ENCODE assay signal across 24 mouse cellular contexts in genomic region chr17:63811246-63811785, GRCm38 (mm10). TPM values are rescaled to one million over a fixed set of nuclear protein-coding genes. Genes with fewer than 3 reads are reported as not detected.
DNase-seq lines count a peak whose midpoint lies in the region; ATAC-seq and TF ChIP-seq lines count a peak whose summit lies in the region.
"Had no signal": no experiment of that assay in that cellular context is flagged by ENCODE, and none has a peak within 500 bp of the region (broad histone marks: within the 10 kb centered on the region; RNA-seq: fewer than 3 reads in every experiment).

No protein-coding gene starts in this region.

- H3K36me3 ChIP-seq in lung, postnatal 0 days (ENCODE audit: insufficient read depth, low read length) = no peaks in the 10 kb centered on the region
- H3K36me3 ChIP-seq in neural tube, embryonic 11.5 days (ENCODE audit: control insufficient read depth, insufficient read depth, low read length) = no peaks in the 10 kb centered on the region
- H3K36me3 ChIP-seq: embryonic facial prominence, embryonic 15.5 days; forebrain, embryonic 12.5 days; heart, embryonic 12.5 days; limb, embryonic 13.5 days; liver, embryonic 15.5 days had no signal

- no peak overlapping the region for H3K9ac ChIP-seq in lung, postnatal 0 days (replicated peaks; ENCODE audit: low read depth)
- no peak overlapping the region for H3K9ac ChIP-seq in neural tube, embryonic 11.5 days (ENCODE audit: low read length)
- H3K9ac ChIP-seq: embryonic facial prominence, embryonic 15.5 days; forebrain, embryonic 12.5 days; heart, embryonic 12.5 days; limb, embryonic 13.5 days; liver, embryonic 15.5 days had no signal

- no peaks in the 10 kb centered on the region for H3K27me3 ChIP-seq in lung, postnatal 0 days (replicated peaks; ENCODE audit: insufficient read depth, low read length)
- H3K27me3 ChIP-seq in neural tube, embryonic 11.5 days (ENCODE audit: control insufficient read depth, insufficient read depth, low read length) = no peaks in the 10 kb centered on the region
- H3K27me3 ChIP-seq: embryonic facial prominence, embryonic 15.5 days; forebrain, embryonic 12.5 days; heart, embryonic 12.5 days; limb, embryonic 13.5 days; liver, embryonic 15.5 days had no signal

- no peak overlapping the region for H3K4me2 ChIP-seq in lung, postnatal 0 days (replicated peaks; ENCODE audit: low read depth, low read length)
- no peak overlapping the region for H3K4me2 ChIP-seq in neural tube, embryonic 11.5 days (ENCODE audit: low read depth)
- H3K4me2 ChIP-seq: embryonic facial prominence, embryonic 15.5 days; forebrain, embryonic 12.5 days; heart, embryonic 12.5 days; limb, embryonic 13.5 days; liver, embryonic 15.5 days had no signal

- 26% methylated on average over 9 of the region's 9 CpGs for WGBS in lung, postnatal 0 days
- 30% methylated on average over 9 of the region's 9 CpGs for WGBS in neural tube, embryonic 11.5 days

- TF ChIP-seq CTCF in lung, postnatal 0 days (IDR thresholded peaks at IDR 0.05) = no peak

- H3K27ac ChIP-seq in lung, postnatal 0 days (ENCODE audit: low read length) = no peak overlapping the region
- H3K27ac ChIP-seq in neural tube, embryonic 11.5 days (ENCODE audit: low read depth, low read length) = no peak overlapping the region
- H3K27ac ChIP-seq: embryonic facial prominence, embryonic 15.5 days; forebrain, embryonic 12.5 days; limb, embryonic 13.5 days; liver, embryonic 15.5 days; macrophage had no signal

- no peak overlapping the region for H3K4me3 ChIP-seq in lung, postnatal 0 days (ENCODE audit: low read depth, low read length)
- no peak overlapping the region for H3K4me3 ChIP-seq in neural tube, embryonic 11.5 days (ENCODE audit: low read depth, low read length)
- H3K4me3 ChIP-seq: embryonic facial prominence, embryonic 15.5 days; forebrain, embryonic 12.5 days; heart, embryonic 12.5 days; limb, embryonic 13.5 days; liver, embryonic 15.5 days; myocyte had no signal

- DNase-seq in adrenal gland, adult (ENCODE audit: inconsistent age in 2 of 2, low spot score in 1 of 2) = peak; percentile 76 to 92
- no peak for DNase-seq in adrenal gland, postnatal 4 days (ENCODE audit: low spot score in 2 of 2)
- peak; percentile 8 for DNase-seq in lung, postnatal 10 days
- no peak for DNase-seq in lung, postnatal 0 days (ENCODE audit: low spot score)
- DNase-seq in adrenal gland, postnatal 25 days = peak; percentile 23
- peak; percentile 38 for DNase-seq in neural tube, embryonic 11.5 days (ENCODE audit: low spot score)
- no peak for DNase-seq in urinary bladder, postnatal 10 days (ENCODE audit: low spot score)
- DNase-seq: cerebellum, adult 2 months; gastrocnemius, postnatal 25 days; heart, postnatal 36 days; kidney, adult 2 months; kidney, postnatal 36 days; midbrain, embryonic 14.5 days; thymus, postnatal 25 days had no signal

- no peak for ATAC-seq in lung, postnatal 0 days
- no peak for ATAC-seq in neural tube, embryonic 11.5 days (ENCODE audit: insufficient read depth, low FRiP score, low TSS enrichment)
- ATAC-seq in activated CD4-positive, CD25-positive, alpha-beta regulatory T cell, adult 4 months = no peak
- ATAC-seq: hindbrain, embryonic 16.5 days had no signal

- TF ChIP-seq EP300 in lung, postnatal 0 days (IDR thresholded peaks at IDR 0.05) = no peak

- H3K9me3 ChIP-seq in lung, postnatal 0 days (ENCODE audit: low read length) = no peaks in the 10 kb centered on the region
- no peaks in the 10 kb centered on the region for H3K9me3 ChIP-seq in neural tube, embryonic 11.5 days (ENCODE audit: control insufficient read depth, low read length)
- H3K9me3 ChIP-seq: embryonic facial prominence, embryonic 15.5 days; forebrain, embryonic 12.5 days; heart, embryonic 12.5 days; limb, embryonic 13.5 days; liver, embryonic 15.5 days had no signal

- no peaks in the 10 kb centered on the region for H3K4me1 ChIP-seq in lung, postnatal 0 days (ENCODE audit: insufficient read depth, low read depth, low read length)
- peaks cover 2% of the 10 kb centered on the region; the same call in 1 of the 2 replicates for H3K4me1 ChIP-seq in neural tube, embryonic 11.5 days (ENCODE audit: control insufficient read depth, insufficient read depth, low read length)
- H3K4me1 ChIP-seq: embryonic facial prominence, embryonic 15.5 days; limb, embryonic 13.5 days; liver, embryonic 15.5 days had no signal

RNA-seq across cellular contexts. Expression of gene Fer, which starts 51.5 kb away (rescaled TPM):
- 10 to 100 TPM; 23.6 to 27.4 TPM for total RNA-seq in adrenal gland, postnatal 4 days (2021)
- polyA plus RNA-seq in lung, postnatal 0 days (2015; fragmentation: Nextera tagmentation; extraction: Ambion mirVana) = 18.6 and 21.4 TPM in 2 replicates
- total RNA-seq in adrenal gland, postnatal 25 days (2021) = 21.5 and 23.3 TPM in 2 replicates
- 34.7 and 36.0 TPM in 2 replicates for polyA plus RNA-seq in neural tube, embryonic 11.5 days (2014; fragmentation: Nextera tagmentation; extraction: Ambion mirVana)
- polyA plus RNA-seq in activated CD4-positive, CD25-positive, alpha-beta regulatory T cell, adult 4 months (2017; shearing (Covaris generic)) = under 1 TPM; 0.82 to 0.87 TPM

RNA-seq across cellular contexts. Expression of gene A930002H24Rik, which starts 52.3 kb away (rescaled TPM):
- total RNA-seq in adrenal gland, postnatal 4 days (2021) = 1 to 10 TPM; 1.8 to 1.9 TPM
- polyA plus RNA-seq in lung, postnatal 0 days (2015; fragmentation: Nextera tagmentation; extraction: Ambion mirVana) = 5.4 and 6.2 TPM in 2 replicates
- total RNA-seq in adrenal gland, postnatal 25 days (2021) = 1.5 and 2.2 TPM in 2 replicates
- 1.7 and 2.5 TPM in 2 replicates for polyA plus RNA-seq in neural tube, embryonic 11.5 days (2014; fragmentation: Nextera tagmentation; extraction: Ambion mirVana)
- not detected for polyA plus RNA-seq in activated CD4-positive, CD25-positive, alpha-beta regulatory T cell, adult 4 months (2017; shearing (Covaris generic))
- total RNA-seq: CH12.LX; gastrocnemius, postnatal 25 days; heart, postnatal 36 days had no signal
- polyA plus RNA-seq: macrophage had no signal

Comparison
In these comparisons a context has a peak if more than half of its experiments do, and no peak if none do; other contexts are left out.
1. DNase-seq: peak in adrenal gland, adult (2 of 2), lung, postnatal 10 days (single experiment), adrenal gland, postnatal 25 days (single experiment) and neural tube, embryonic 11.5 days (single experiment); none in adrenal gland, postnatal 4 days (0 of 2), lung, postnatal 0 days (single experiment) and urinary bladder, postnatal 10 days (single experiment).
2. RNA of gene Fer, which starts 51.5 kb away (polyA plus RNA-seq): 34.7 to 36.0 TPM in neural tube, embryonic 11.5 days and 18.6 to 21.4 TPM in lung, postnatal 0 days; 0.82 to 0.87 TPM in activated CD4-positive, CD25-positive, alpha-beta regulatory T cell, adult 4 months; every median in the first group is over 10 times any median in the second.